Mouse (Mus musculus) liver, embryonic 13.5 days (tissue): ENCODE data around the gene Aak1. TPM values are rescaled to one million over a fixed set of nuclear protein-coding genes. Genes with fewer than 3 reads are reported as not detected.
"Not testable (repeated sequence)": the region's sequence is repeated elsewhere in the genome, so short reads cannot be mapped to it uniquely, and the experiment has no call there.

Experiments
- ATAC-seq: fragments of 200-750 bp; cut with Nextera tagmentation; 2 replicates; pipeline ENCODE4 v1.8.0; 2017; ENCODE audit warnings: low read depth, mild to moderate bottlenecking, moderate number of reproducible peaks, moderate library complexity
- DNase-seq: peaks from one replicate; pipeline ENCODE4 v3.0.0; 2022
- H3K27ac ChIP-seq: fragments of 300-500 bp; sonication (generic); 2 replicates; pipeline ENCODE4 v1.5.1; 2015; ENCODE audit warnings: moderate library complexity, mild to moderate bottlenecking, inconsistent platforms
- H3K27me3 ChIP-seq: fragments of 300-500 bp; sonication (generic); 2 replicates; pipeline ENCODE4 v1.6.1; 2015; ENCODE audit warnings: mild to moderate bottlenecking, inconsistent platforms
- H3K36me3 ChIP-seq: fragments of 300-500 bp; sonication (generic); 2 replicates; pipeline ENCODE4 v1.6.1; 2015; ENCODE audit warnings: mild to moderate bottlenecking, inconsistent platforms
- H3K4me1 ChIP-seq: fragments of 300-500 bp; sonication (generic); replicated peaks from 2 replicates; pipeline ENCODE4 v1.6.1; 2015; ENCODE audit warnings: inconsistent platforms
- H3K4me2 ChIP-seq: fragments of 300-500 bp; sonication (generic); 2 replicates; pipeline ENCODE4 v1.6.1; 2015; ENCODE audit warnings: inconsistent platforms, mild to moderate bottlenecking, moderate library complexity
- H3K4me3 ChIP-seq: fragments of 300-500 bp; sonication (generic); replicated peaks from 2 replicates; pipeline ENCODE4 v1.5.1; 2015; ENCODE audit warnings: mild to moderate bottlenecking, inconsistent platforms
- H3K9ac ChIP-seq: fragments of 300-500 bp; sonication (generic); 2 replicates; pipeline ENCODE4 v1.6.1; 2015; ENCODE audit warnings: mild to moderate bottlenecking, inconsistent platforms
- H3K9me3 ChIP-seq: fragments of 300-500 bp; sonication (generic); replicated peaks from 2 replicates; pipeline ENCODE4 v1.6.1; 2016; ENCODE audit warnings: inconsistent platforms
- WGBS: fragments of 180-500 bp; shearing (Covaris S2); methylation state at CpG from one replicate; pipeline ENCODE4 v1.1.7; 2015; ENCODE audit not compliant: insufficient replicate concordance; 5-methylcytosine and 5-hydroxymethylcytosine counted together
- polyA plus RNA-seq: library from polyadenylated mRNA; unstranded; fragments of >200 nt; fragmentation: Nextera tagmentation; extraction: Ambion mirVana; gene quantifications from 2 replicates; pipeline ENCODE4 v1.2.1, GENCODE M21; 2015

Aak1 gene
- polyA plus RNA-seq, 1 experiment from 2014 or later: 3.4 TPM

- ATAC-seq (no peak), DNase-seq (no peak)
- Histone ChIP-seq H3K9ac (no peak overlapping the region), H3K4me3 (no peak overlapping the region), H3K27me3 (no peaks in the 10 kb centered on the region), H3K36me3 (peaks cover 82% of the 10 kb centered on the region), H3K4me1 (peaks cover 6% of the 10 kb centered on the region), H3K4me2 (no peak overlapping the region), H3K27ac (no peak overlapping the region), H3K9me3 (peaks cover 6% of the 10 kb centered on the region; the same call in 1 of the 2 replicates)
- WGBS: 90% methylated on average over 12 of the region's 12 CpGs
Observed at GRCm38 (mm10) chr6:87021791-87022190, 172.5 kb downstream of the Aak1 start.

- Histone ChIP-seq H3K4me3 (no peak overlapping the region), H3K4me1 (peaks cover 9% of the 10 kb centered on the region), H3K9me3 (no peaks in the 10 kb centered on the region), H3K27ac (no peak overlapping the region), H3K27me3 (no peaks in the 10 kb centered on the region), H3K9ac (no peak overlapping the region), H3K4me2 (no peak overlapping the region), H3K36me3 (peaks cover 47% of the 10 kb centered on the region)
- WGBS: 35% methylated on average over 7 of the region's 7 CpGs
- no peak for DNase-seq
- ATAC-seq: no peak
Observed at GRCm38 (mm10) chr6:87026980-87027379, 177.7 kb downstream of the Aak1 start.

GRCm38 (mm10) chr6:87028881-87029280 is 179.6 kb downstream of the Aak1 start:
- H3K9ac ChIP-seq: no peak overlapping the region
- no peak for DNase-seq
- no peak overlapping the region for H3K4me2 ChIP-seq
- H3K27me3 ChIP-seq: no peaks in the 10 kb centered on the region
- H3K9me3 ChIP-seq: no peaks in the 10 kb centered on the region
- ATAC-seq: no peak
- H3K36me3 ChIP-seq: peaks cover 33% of the 10 kb centered on the region
- no peak overlapping the region for H3K27ac ChIP-seq
- H3K4me1 ChIP-seq: peaks cover 9% of the 10 kb centered on the region
- no peak overlapping the region for H3K4me3 ChIP-seq

GRCm38 (mm10) chr6:87031310-87031709 is 182.0 kb downstream of the Aak1 start:
- 67% methylated on average over 7 of the region's 7 CpGs for WGBS
- H3K4me3 ChIP-seq, DNase-seq, H3K9me3 ChIP-seq, H3K27me3 ChIP-seq, H3K4me1 ChIP-seq, H3K9ac ChIP-seq, ATAC-seq, H3K27ac ChIP-seq, H3K4me2 ChIP-seq: not testable (repeated sequence)
- peaks cover 15% of the 10 kb centered on the region; the same call in 1 of the 2 replicates for H3K36me3 ChIP-seq

GRCm38 (mm10) chr6:87032401-87032800 is 183.1 kb downstream of the Aak1 start:
- Histone ChIP-seq H3K9me3 (no peaks in the 10 kb centered on the region), H3K9ac (no peak overlapping the region), H3K36me3 (peaks cover 10% of the 10 kb centered on the region; the same call in 1 of the 2 replicates), H3K4me2 (no peak overlapping the region), H3K4me3 (no peak overlapping the region), H3K27ac (no peak overlapping the region), H3K4me1 (no peaks in the 10 kb centered on the region), H3K27me3 (no peaks in the 10 kb centered on the region)
- DNase-seq: no peak
- no peak for ATAC-seq
- 73% methylated on average over 3 of the region's 3 CpGs for WGBS

GRCm38 (mm10) chr6:87034395-87034794 is 185.1 kb downstream of the Aak1 start:
- Histone ChIP-seq H3K4me1 (no peaks in the 10 kb centered on the region), H3K9ac (no peak overlapping the region), H3K27me3 (no peaks in the 10 kb centered on the region), H3K27ac (no peak overlapping the region), H3K4me3 (no peak overlapping the region), H3K9me3 (no peaks in the 10 kb centered on the region), H3K4me2 (no peak overlapping the region), H3K36me3 (0 out of 2 replicates have a peak, but pooled peaks cover 5% of the 10 kb centered on the region)
- DNase-seq: no peak
- ATAC-seq: no peak
- WGBS: 79% methylated on average over 3 of the region's 3 CpGs

GRCm38 (mm10) chr6:87037826-87038620 is 188.7 kb downstream of the Aak1 start:
- no peak for DNase-seq
- Histone ChIP-seq H3K27me3 (no peaks in the 10 kb centered on the region), H3K9me3 (no peaks in the 10 kb centered on the region), H3K4me2 (no peak overlapping the region), H3K4me3 (no peak overlapping the region), H3K4me1 (peaks cover 15% of the 10 kb centered on the region), H3K36me3 (no peaks in the 10 kb centered on the region), H3K27ac (no peak overlapping the region), H3K9ac (no peak overlapping the region)
- ATAC-seq: no peak
- 75% methylated on average over 10 of the region's 10 CpGs for WGBS

- Histone ChIP-seq H3K4me3 (no peak overlapping the region), H3K36me3 (no peaks in the 10 kb centered on the region), H3K9me3 (no peaks in the 10 kb centered on the region), H3K4me1 (peaks cover 26% of the 10 kb centered on the region), H3K9ac (no peak overlapping the region), H3K4me2 (no peak overlapping the region), H3K27me3 (no peaks in the 10 kb centered on the region), H3K27ac (no peak overlapping the region)
- DNase-seq (no peak), ATAC-seq (no peak)
- whole genome bisulfite sequencing: 83% methylated on average over 8 of the region's 8 CpGs
Observed at GRCm38 (mm10) chr6:87039161-87039560, 189.8 kb downstream of the Aak1 start.

GRCm38 (mm10) chr6:87040971-87041370 is 191.7 kb downstream of the Aak1 start:
- ATAC-seq (no peak), DNase-seq (no peak)
- WGBS: 34% methylated on average over 4 of the region's 4 CpGs
- Histone ChIP-seq H3K4me2 (peak overlapping the region; percentile 98), H3K36me3 (no peaks in the 10 kb centered on the region), H3K27ac (peak overlapping the region; percentile 96), H3K9ac (0 out of 2 replicates have a peak overlapping the region, but pooled peaks have one; percentile 19), H3K9me3 (no peaks in the 10 kb centered on the region), H3K27me3 (no peaks in the 10 kb centered on the region), H3K4me3 (no peak overlapping the region; the same call in 1 of the 2 replicates), H3K4me1 (peaks cover 30% of the 10 kb centered on the region)

- Histone ChIP-seq H3K4me3 (peak overlapping the region; percentile 86), H3K4me1 (peaks cover 30% of the 10 kb centered on the region), H3K27ac (peak overlapping the region; percentile 96), H3K36me3 (no peaks in the 10 kb centered on the region), H3K9ac (peak overlapping the region; percentile 19; the same call in 1 of the 2 replicates), H3K9me3 (no peaks in the 10 kb centered on the region), H3K4me2 (peak overlapping the region; percentile 98), H3K27me3 (no peaks in the 10 kb centered on the region)
- no peak for ATAC-seq
- DNase-seq: no peak
- 63% methylated on average over 7 of the region's 7 CpGs for WGBS
Observed at GRCm38 (mm10) chr6:87041431-87041830, 192.1 kb downstream of the Aak1 start.

GRCm38 (mm10) chr6:87042004-87042336 is 192.7 kb downstream of the Aak1 start:
- Histone ChIP-seq H3K36me3 (no peaks in the 10 kb centered on the region), H3K9ac (peak overlapping the region; percentile 97), H3K4me2 (peak overlapping the region; percentile 98), H3K4me1 (peaks cover 30% of the 10 kb centered on the region), H3K4me3 (peak overlapping the region; percentile 86), H3K9me3 (no peaks in the 10 kb centered on the region), H3K27me3 (no peaks in the 10 kb centered on the region), H3K27ac (peak overlapping the region; percentile 96)
- DNase-seq (no peak), ATAC-seq (no peak)
- under 1% methylated on average over 11 of the region's 11 CpGs for WGBS
